Mouse (Mus musculus) stomach, embryonic 15.5 days (tissue): ENCODE results near the gene Serpina3c. TPM values are rescaled to one million over a fixed set of nuclear protein-coding genes. Genes with fewer than 3 reads are reported as not detected.
"Not testable (repeated sequence)": the region's sequence is repeated elsewhere in the genome, so short reads cannot be mapped to it uniquely, and the experiment has no call there.

Experiments used
- ATAC-seq: fragments of 200-750 bp; cut with Nextera tagmentation; 2 replicates; pipeline ENCODE4 v1.8.0; 2017; ENCODE audit warnings: low read depth, moderate number of reproducible peaks, moderate TSS enrichment; ENCODE audit not compliant: insufficient read depth, low FRiP score
- H3K27ac ChIP-seq: fragments of 300-500 bp; sonication (generic); 2 replicates; pipeline ENCODE4 v1.5.1; 2015; ENCODE audit warnings: mild to moderate bottlenecking, inconsistent platforms
- H3K27me3 ChIP-seq: fragments of 300-500 bp; sonication (generic); replicated peaks from 2 replicates; pipeline ENCODE4 v1.6.1; 2015; ENCODE audit warnings: inconsistent platforms
- H3K36me3 ChIP-seq: fragments of 300-500 bp; sonication (generic); 2 replicates; pipeline ENCODE4 v1.6.1; 2015; ENCODE audit warnings: inconsistent platforms
- H3K4me1 ChIP-seq: fragments of 300-500 bp; sonication (generic); 2 replicates; pipeline ENCODE4 v1.6.1; 2015; ENCODE audit warnings: inconsistent platforms
- H3K4me2 ChIP-seq: fragments of 300-500 bp; sonication (generic); 2 replicates; pipeline ENCODE4 v1.6.1; 2015; ENCODE audit warnings: mild to moderate bottlenecking, inconsistent platforms
- H3K4me3 ChIP-seq: fragments of 300-500 bp; sonication (generic); replicated peaks from 2 replicates; pipeline ENCODE4 v1.5.1; 2015; ENCODE audit warnings: inconsistent platforms
- H3K9ac ChIP-seq: fragments of 300-500 bp; sonication (generic); 2 replicates; pipeline ENCODE4 v1.6.1; 2015; ENCODE audit warnings: inconsistent platforms
- H3K9me3 ChIP-seq: fragments of 300-500 bp; sonication (generic); 2 replicates; pipeline ENCODE4 v1.6.1; 2016; ENCODE audit warnings: inconsistent platforms
- WGBS: fragments of 180-500 bp; shearing (Covaris S2); methylation state at CpG from one replicate; pipeline ENCODE4 v1.1.7; 2015; 5-methylcytosine and 5-hydroxymethylcytosine counted together
- polyA plus RNA-seq: library from polyadenylated mRNA; unstranded; fragments of >200 nt; fragmentation: Nextera tagmentation; extraction: Ambion mirVana; gene quantifications from 2 replicates; pipeline ENCODE4 v1.2.1, GENCODE M21; 2015

Gene Serpina3c
- polyA plus RNA-seq, 1 experiment from 2014 or later, result not detected

DNA sequence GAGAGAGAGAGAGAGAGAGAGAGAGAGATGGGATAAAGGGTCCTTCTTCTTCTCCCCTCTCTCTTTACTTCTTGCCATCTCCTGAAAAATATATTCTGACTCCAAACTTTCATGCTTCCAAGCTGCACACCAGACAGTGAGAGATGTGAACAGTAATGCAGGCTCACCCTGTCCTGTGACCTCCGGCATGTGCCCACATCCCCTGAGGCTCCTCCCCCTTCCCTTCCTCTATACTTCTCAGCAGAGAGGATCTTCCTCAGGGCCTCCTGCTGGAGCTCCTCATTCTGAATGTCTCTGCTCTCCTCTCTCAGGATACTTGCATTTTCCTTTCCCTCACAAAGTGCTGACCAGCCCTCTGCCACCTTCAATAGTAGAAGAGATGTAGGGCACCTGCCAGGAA lies 11.2 kb downstream of the Serpina3c start:
- H3K27ac ChIP-seq, result no peak overlapping the region
- no peaks in the 10 kb centered on the region for H3K27me3 ChIP-seq
- no peak overlapping the region for H3K9ac ChIP-seq
- WGBS, result 29% methylated on average over 1 of the region's 1 CpGs
- no peak for ATAC-seq
- no peak overlapping the region for H3K4me2 ChIP-seq
- H3K36me3 ChIP-seq, result no peaks in the 10 kb centered on the region
- no peak overlapping the region for H3K4me3 ChIP-seq
- no peaks in the 10 kb centered on the region for H3K4me1 ChIP-seq
- H3K9me3 ChIP-seq, result no peaks in the 10 kb centered on the region

DNA sequence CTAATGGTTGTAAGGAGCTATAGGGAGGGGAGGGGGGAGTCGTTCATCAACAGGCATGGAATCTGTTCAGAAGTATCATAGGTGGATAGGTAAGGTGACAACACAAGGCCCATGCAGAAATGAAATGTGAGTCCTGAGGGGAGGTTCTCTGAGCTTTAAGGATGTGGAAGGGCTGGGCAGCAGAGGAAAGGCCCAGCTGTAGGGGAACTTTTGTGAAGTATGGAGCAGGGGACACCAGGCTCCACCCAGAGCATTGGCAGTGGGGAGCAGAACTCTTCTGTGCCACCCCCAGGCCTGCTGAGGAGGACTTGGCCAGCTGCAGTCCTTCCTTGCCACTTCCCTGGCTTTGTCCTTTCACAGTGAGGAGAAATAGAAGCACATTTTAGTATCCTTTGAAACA lies 12.2 kb downstream of the Serpina3c start:
- ATAC-seq, result no peak
- 77% methylated on average over 1 of the region's 1 CpGs for WGBS
- Histone ChIP-seq H3K36me3 (no peaks in the 10 kb centered on the region), H3K4me3 (no peak overlapping the region), H3K4me2 (no peak overlapping the region), H3K9me3 (no peaks in the 10 kb centered on the region), H3K27me3 (no peaks in the 10 kb centered on the region), H3K27ac (no peak overlapping the region), H3K9ac (no peak overlapping the region), H3K4me1 (no peaks in the 10 kb centered on the region)

DNA sequence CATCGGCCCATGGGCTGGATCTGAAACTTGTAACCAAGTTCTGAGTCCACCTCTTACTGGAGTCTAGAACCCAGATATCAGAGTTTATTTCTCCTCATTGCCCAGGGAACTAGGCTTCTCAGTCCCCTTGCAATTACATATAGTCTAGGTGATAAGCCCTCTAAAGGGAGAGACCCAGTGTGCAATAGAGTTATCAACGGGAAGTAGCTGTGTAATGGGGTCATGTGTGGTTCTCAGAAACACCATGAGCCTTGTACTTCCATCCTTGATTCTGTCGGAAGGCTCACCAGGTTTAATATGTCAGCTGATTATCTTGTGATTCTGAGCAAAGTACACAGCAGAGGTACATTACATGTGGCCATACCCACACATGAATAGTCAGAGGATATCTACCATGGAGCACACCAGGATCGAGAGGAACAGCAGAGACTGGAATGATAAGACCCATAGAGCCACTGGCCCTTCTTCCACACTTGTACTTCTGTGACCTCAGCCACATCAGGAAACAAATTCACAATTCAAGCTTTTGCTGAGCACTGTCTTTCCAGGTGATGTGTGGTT lies 13.0 kb downstream of the Serpina3c start:
- Histone ChIP-seq H3K4me3 (no peak overlapping the region), H3K36me3 (no peaks in the 10 kb centered on the region), H3K9ac (no peak overlapping the region), H3K4me2 (no peak overlapping the region), H3K4me1 (no peaks in the 10 kb centered on the region), H3K27ac (no peak overlapping the region), H3K27me3 (no peaks in the 10 kb centered on the region), H3K9me3 (no peaks in the 10 kb centered on the region)
- no peak for ATAC-seq
- 86% methylated on average over 4 of the region's 4 CpGs for WGBS

DNA sequence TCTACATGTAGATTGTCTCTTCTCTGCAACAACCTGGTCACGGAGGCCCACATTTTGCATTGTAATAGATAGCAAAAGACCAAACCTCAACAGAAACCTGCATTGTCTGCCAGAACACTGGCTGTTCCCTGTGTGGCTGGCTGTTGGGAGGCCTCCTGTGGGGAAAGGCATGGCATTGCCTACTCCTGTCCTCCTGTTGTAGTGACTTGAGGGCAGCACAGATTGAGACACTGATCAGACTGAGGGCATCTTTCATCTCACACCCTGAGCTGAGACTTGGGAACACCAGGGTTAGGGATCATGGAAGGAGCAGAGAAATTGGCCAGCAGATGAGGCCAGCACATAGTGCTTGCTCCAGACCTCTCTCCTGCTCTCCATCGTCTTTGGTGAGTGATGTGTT lies 15.5 kb downstream of the Serpina3c start:
- H3K36me3 ChIP-seq, result no peaks in the 10 kb centered on the region
- no peak overlapping the region for H3K9ac ChIP-seq
- no peaks in the 10 kb centered on the region for H3K27me3 ChIP-seq
- H3K9me3 ChIP-seq, result no peaks in the 10 kb centered on the region
- 77% methylated on average over 2 of the region's 2 CpGs for WGBS
- no peak for ATAC-seq
- no peak overlapping the region for H3K4me2 ChIP-seq
- no peak overlapping the region for H3K27ac ChIP-seq
- H3K4me1 ChIP-seq, result no peaks in the 10 kb centered on the region
- no peak overlapping the region for H3K4me3 ChIP-seq

DNA sequence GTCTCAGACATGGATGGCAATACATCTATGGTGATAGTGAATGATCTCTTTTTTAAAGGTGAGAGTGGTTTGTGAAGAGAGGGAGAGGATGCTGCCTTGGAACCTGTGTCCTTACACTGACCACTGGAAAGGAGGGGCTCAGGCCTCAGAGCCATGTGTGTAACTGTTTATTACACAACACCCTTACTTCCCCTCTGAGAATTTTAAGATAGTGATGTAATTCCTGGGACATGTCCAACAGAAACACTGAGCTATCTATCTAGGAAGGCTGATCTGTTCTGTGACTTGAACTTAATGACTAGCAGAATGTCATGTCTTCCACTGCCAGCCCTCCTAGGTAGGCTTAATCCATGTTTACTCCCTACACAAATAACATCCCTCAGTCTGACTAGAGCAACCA lies 22.6 kb downstream of the Serpina3c start:
- no peak overlapping the region for H3K9ac ChIP-seq
- no peak overlapping the region for H3K27ac ChIP-seq
- H3K4me1 ChIP-seq, result no peaks in the 10 kb centered on the region
- H3K27me3 ChIP-seq, result no peaks in the 10 kb centered on the region
- no peak overlapping the region for H3K4me2 ChIP-seq
- no peaks in the 10 kb centered on the region for H3K36me3 ChIP-seq
- H3K9me3 ChIP-seq, result no peaks in the 10 kb centered on the region
- no peak overlapping the region for H3K4me3 ChIP-seq
- no peak for ATAC-seq

DNA sequence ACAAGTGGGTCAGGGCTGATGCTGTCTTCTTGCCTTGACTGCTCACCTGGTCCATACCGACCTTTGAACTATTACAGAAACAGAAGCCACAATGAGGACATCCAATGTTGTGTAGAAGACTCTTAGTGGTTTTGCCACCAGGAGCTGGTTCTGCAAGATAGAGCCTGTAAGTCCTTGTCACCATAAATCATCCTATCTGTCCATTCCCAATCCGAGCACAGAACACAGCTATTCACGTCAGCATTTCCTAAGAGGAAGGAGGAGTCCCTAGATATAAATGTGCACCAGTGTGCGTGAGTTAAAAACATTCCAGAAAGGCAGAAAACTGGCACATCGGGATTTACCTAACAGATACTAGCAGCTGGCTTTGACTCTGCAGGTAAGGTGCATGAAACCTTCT lies 26.0 kb downstream of the Serpina3c start, which contains the start of gene Serpina3b:
Gene Serpina3b (plus strand): TSS at position 301 of the 400 bp plus-strand sequence.
- H3K27me3 ChIP-seq, result no peaks in the 10 kb centered on the region
- no peak within 1 kb of the TSS for H3K4me2 ChIP-seq
- no peaks in the 10 kb centered on the region for H3K9me3 ChIP-seq
- H3K27ac ChIP-seq, result no peak within 1 kb of the TSS
- WGBS, result 68% methylated on average over 5 of the region's 5 CpGs
- H3K4me3 ChIP-seq, result no peak within 1 kb of the TSS
- H3K9ac ChIP-seq, result no peak within 1 kb of the TSS
- no peak for ATAC-seq
- no peaks in the 10 kb centered on the region for H3K4me1 ChIP-seq
- no peaks in the 10 kb centered on the region for H3K36me3 ChIP-seq

DNA sequence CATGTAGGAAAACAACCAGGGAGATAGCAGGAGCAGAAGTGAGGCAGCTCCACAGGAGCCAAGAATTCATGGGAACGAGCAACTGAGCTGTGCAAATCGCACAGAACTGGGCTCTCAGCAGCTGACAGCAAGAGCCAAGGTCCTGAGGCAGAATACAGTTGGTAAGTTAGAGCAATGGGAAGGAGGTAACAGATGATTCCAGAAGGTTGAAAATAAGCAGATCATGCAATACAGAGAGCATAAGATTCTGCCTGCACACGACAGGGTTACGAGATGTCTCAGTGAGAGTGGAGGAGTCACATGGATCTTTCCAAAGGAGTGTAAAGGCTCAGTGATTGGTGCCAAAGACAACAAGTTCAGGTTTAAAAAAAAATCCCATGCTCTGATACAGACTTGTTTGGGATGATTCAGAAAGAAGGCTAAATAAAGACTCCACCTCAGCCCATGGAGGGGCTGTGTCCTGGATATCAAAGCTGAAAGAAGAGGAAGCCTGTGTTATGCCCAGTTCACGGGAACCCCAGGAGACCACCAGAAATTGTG lies 28.6 kb downstream of the Serpina3c start:
- H3K9ac ChIP-seq, result no peak overlapping the region
- 80% methylated on average over 5 of the region's 5 CpGs for WGBS
- H3K36me3 ChIP-seq, result no peaks in the 10 kb centered on the region
- no peaks in the 10 kb centered on the region for H3K4me1 ChIP-seq
- no peak overlapping the region for H3K4me2 ChIP-seq
- H3K9me3 ChIP-seq, result no peaks in the 10 kb centered on the region
- H3K27ac ChIP-seq, result no peak overlapping the region
- no peak overlapping the region for H3K4me3 ChIP-seq
- no peak for ATAC-seq
- no peaks in the 10 kb centered on the region for H3K27me3 ChIP-seq

DNA sequence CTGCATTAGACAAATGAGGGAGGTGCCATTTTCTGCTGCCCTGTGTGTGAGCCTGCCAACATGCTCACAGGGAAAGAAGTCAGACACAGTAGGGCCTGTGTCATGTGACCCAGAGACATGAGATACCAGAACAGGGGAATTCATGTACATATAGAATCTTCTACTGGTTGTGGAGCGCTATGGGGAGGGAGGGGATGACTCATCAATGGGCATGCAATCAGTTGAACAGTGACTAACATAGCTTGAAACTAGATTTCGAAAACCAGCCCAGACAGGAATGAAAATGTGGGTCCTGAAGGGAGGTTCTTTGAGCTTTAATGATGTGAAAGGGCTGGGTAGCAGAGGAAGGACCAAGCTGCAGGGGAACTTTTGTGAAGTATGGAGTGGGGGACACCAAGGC lies 29.7 kb downstream of the Serpina3c start:
- H3K36me3 ChIP-seq, result no peaks in the 10 kb centered on the region
- no peak for ATAC-seq
- no peaks in the 10 kb centered on the region for H3K9me3 ChIP-seq
- no peak overlapping the region for H3K4me3 ChIP-seq
- 79% methylated on average over 2 of the region's 2 CpGs for WGBS
- H3K4me2 ChIP-seq, result no peak overlapping the region
- H3K27me3 ChIP-seq, result no peaks in the 10 kb centered on the region
- H3K9ac ChIP-seq, result no peak overlapping the region
- H3K4me1 ChIP-seq, result no peaks in the 10 kb centered on the region
- H3K27ac ChIP-seq, result no peak overlapping the region

DNA sequence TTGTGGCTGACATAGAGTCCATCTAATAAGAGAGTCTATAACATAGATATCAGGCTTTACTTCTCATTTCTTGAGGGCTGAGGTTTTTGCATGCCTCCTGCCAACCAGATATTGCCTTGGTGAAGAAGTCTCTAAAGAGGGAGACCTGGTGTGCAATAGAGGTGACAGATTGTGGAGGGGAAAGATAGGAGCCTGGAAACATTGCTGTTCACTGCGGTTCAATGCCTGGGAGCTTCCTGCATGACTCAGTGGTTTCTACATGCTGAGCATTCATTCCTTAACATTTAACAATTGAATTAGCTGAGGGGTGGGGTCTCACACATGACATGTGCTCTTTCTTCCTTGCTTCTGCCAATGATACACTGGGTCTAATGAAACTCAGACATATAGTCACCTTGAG lies 30.6 kb downstream of the Serpina3c start:
- Histone ChIP-seq H3K4me1 (no peaks in the 10 kb centered on the region), H3K9ac (no peak overlapping the region), H3K36me3 (no peaks in the 10 kb centered on the region), H3K27me3 (no peaks in the 10 kb centered on the region), H3K4me2 (no peak overlapping the region), H3K9me3 (no peaks in the 10 kb centered on the region), H3K4me3 (no peak overlapping the region), H3K27ac (no peak overlapping the region)
- 78% methylated on average over 1 of the region's 1 CpGs for WGBS
- ATAC-seq, result no peak

DNA sequence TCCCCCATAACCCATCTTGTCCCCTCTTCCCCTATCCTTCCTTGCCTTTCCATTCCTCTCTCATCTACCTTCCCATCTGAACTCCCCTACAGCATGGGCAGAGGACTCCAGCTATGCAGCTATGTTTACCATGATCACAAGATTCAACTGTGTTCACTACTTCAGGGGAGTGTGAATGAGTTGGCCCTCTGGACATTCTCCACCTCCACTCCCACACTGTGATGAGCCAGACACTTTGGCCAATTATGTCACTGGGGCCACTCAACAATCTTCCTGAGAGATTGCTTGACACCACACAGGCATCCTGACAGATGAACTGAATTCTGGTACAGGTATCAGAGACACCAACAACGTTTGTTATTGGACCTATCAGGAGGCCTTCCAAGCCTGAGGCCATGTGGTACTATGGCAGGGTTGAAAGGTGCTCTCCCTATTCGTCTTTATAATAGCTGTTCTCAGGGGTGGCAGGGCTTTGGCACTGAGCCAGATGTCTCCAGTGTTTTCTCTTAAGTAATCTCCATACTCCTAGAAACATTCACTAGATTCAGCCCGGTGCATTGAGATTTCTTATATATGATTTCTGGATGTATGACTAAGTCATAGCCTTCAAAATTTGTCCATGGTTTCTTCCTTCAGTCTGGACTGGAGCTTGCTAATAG lies 38.6 kb downstream of the Serpina3c start:
- WGBS, result 29% methylated on average over 3 of the region's 3 CpGs
- Histone ChIP-seq H3K9me3 (no peaks in the 10 kb centered on the region), H3K27ac (no peak overlapping the region), H3K27me3 (no peaks in the 10 kb centered on the region), H3K4me2 (no peak overlapping the region), H3K9ac (no peak overlapping the region), H3K4me3 (no peak overlapping the region), H3K36me3 (no peaks in the 10 kb centered on the region), H3K4me1 (no peaks in the 10 kb centered on the region)
- ATAC-seq, result no peak

DNA sequence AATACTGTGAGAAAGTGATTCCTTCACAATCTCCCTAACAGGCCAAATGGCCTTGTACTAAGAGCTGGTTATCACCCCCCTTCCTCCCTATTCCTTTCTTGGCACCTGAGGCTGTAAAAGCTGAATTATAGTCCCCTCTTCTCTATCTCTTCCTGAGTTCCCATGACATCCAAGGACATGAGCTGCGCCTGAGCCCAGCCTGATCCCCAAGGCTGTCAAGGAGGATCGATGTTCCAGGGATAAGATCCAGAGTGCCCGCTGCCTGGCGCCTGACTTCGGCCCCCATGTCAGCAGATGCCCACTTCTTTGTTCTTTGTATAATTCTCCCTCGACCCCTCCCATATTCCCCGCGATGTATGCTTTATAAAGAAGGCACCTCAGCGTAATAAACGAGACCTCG lies 41.3 kb downstream of the Serpina3c start, which contains the start of gene Serpina3a:
Gene Serpina3a (plus strand): TSS at position 392 of the 400 bp plus-strand sequence.
- not testable (repeated sequence) for H3K36me3 ChIP-seq, H3K27me3 ChIP-seq, H3K27ac ChIP-seq, H3K4me3 ChIP-seq, H3K9me3 ChIP-seq, H3K9ac ChIP-seq, ATAC-seq, H3K4me1 ChIP-seq, H3K4me2 ChIP-seq
- 88% methylated on average over 11 of the region's 11 CpGs for WGBS

DNA sequence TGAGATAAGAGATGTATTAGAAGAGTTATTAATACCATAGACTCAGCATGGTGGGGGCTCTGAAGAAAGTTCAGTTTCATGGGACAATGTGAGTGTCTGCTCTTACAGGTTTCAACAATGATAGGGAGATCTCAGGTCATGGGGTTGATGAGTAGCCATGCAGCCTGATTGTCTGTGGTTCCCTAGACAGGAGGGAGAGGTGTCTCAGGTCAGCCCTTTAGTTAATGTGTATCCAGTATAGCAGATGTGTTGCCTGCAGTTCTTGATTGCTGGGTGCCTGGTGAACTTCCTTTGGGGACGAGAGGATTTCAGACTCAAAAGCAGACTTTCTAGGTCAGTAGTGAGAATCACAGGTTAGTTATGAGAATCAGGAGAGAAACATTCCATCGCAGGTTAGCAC lies 45.2 kb downstream of the Serpina3c start:
- Histone ChIP-seq H3K4me3 (no peak overlapping the region), H3K4me1 (no peaks in the 10 kb centered on the region), H3K36me3 (no peaks in the 10 kb centered on the region), H3K27ac (no peak overlapping the region), H3K9ac (no peak overlapping the region), H3K9me3 (no peaks in the 10 kb centered on the region), H3K27me3 (no peaks in the 10 kb centered on the region), H3K4me2 (no peak overlapping the region)
- WGBS, result 71% methylated on average over 2 of the region's 2 CpGs
- ATAC-seq, result no peak
